ENCODE assay signal across 8 mouse cellular contexts in the genomic region with DNA sequence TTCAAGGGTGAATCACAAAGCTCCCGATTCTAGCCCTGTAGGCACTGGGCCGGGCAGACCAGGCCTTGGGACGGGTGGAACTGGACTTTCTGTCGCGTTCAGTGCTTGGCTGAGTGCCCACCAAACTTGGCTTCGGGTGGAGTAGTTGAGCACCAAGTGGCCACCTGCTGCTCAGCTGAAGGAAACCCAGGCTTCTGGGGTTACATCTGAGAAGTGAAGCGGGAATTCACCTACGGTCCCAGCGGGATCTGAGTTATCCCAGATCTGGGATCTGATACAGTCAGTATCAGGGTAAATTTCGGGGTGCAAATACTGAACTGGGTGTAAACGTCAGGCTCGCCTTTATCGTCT. TPM values are rescaled to one million over a fixed set of nuclear protein-coding genes. Genes with fewer than 3 reads are reported as not detected.
DNase-seq lines count a peak whose midpoint lies in the region; ATAC-seq lines count a peak whose summit lies in the region.

No protein-coding gene starts in this region.

- under 1% methylated on average over 13 of the region's 13 CpGs for WGBS in heart, embryonic 16.5 days

- ATAC-seq in heart, embryonic 16.5 days (replicated peaks; ENCODE audit: extremely low read depth, insufficient read depth, low FRiP score), result peak; percentile 51; the same call in 1 of the 2 replicates

- peak; percentile 76 for DNase-seq in A20 (ENCODE audit: low read depth, low spot score)
- DNase-seq in adrenal gland, postnatal 14 days, result peak; percentile 94
- peak; percentile 91 to 96 for DNase-seq in kidney, postnatal 36 days
- peak; percentile 87 to 90 for DNase-seq in lung, adult 18-20 months
- peak; percentile 73 for DNase-seq in ovary, postnatal 14 days (ENCODE audit: low spot score)
- peak; percentile 43 for DNase-seq in urinary bladder, postnatal 10 days (ENCODE audit: low spot score)

- peak overlapping the region; percentile 88 for H3K4me2 ChIP-seq in heart, embryonic 16.5 days (ENCODE audit: low read depth, low read length)

- H3K27ac ChIP-seq in heart, embryonic 16.5 days (ENCODE audit: low read length), result peak overlapping the region; percentile 98

- no peaks in the 10 kb centered on the region for H3K9me3 ChIP-seq in erythroblast, embryonic 14.5 days (ENCODE audit: control insufficient read depth, low read length)
- no peaks in the 10 kb centered on the region for H3K9me3 ChIP-seq in heart, embryonic 16.5 days (replicated peaks; ENCODE audit: control insufficient read depth, low read length)

- peak overlapping the region; percentile 83 for H3K4me3 ChIP-seq in erythroblast, embryonic 14.5 days (replicated peaks)
- H3K4me3 ChIP-seq in heart, embryonic 16.5 days (ENCODE audit: low read length), result peak overlapping the region; percentile 83

- H3K27me3 ChIP-seq in erythroblast, embryonic 14.5 days (ENCODE audit: control insufficient read depth), result no peaks in the 10 kb centered on the region
- H3K27me3 ChIP-seq in heart, embryonic 16.5 days (ENCODE audit: control insufficient read depth, insufficient read depth, low read length), result no peaks in the 10 kb centered on the region

- peak overlapping the region; percentile 91 for H3K9ac ChIP-seq in heart, embryonic 16.5 days (ENCODE audit: low read length)

- peaks cover 50% of the 10 kb centered on the region for H3K4me1 ChIP-seq in erythroblast, embryonic 14.5 days (ENCODE audit: control insufficient read depth)
- H3K4me1 ChIP-seq in heart, embryonic 16.5 days (ENCODE audit: control insufficient read depth, insufficient read depth, low read length), result peaks cover 15% of the 10 kb centered on the region

- peaks cover 68% of the 10 kb centered on the region for H3K36me3 ChIP-seq in erythroblast, embryonic 14.5 days (ENCODE audit: control insufficient read depth)
- peaks cover 15% of the 10 kb centered on the region for H3K36me3 ChIP-seq in heart, embryonic 16.5 days (ENCODE audit: control insufficient read depth, insufficient read depth)

RNA-seq across cellular contexts. Expression of gene Mif4gd, which starts 0.7 kb away (rescaled TPM):
- total RNA-seq in adrenal gland, postnatal 14 days (2021), result 98.2 and 112 TPM in 2 replicates
- polyA plus RNA-seq in erythroblast, embryonic 14.5 days (2012), result 3.6 and 4.8 TPM in 2 replicates
- polyA plus RNA-seq in heart, embryonic 16.5 days (2015; fragmentation: Nextera tagmentation; extraction: Ambion mirVana), result 41.5 and 42.0 TPM in 2 replicates

RNA-seq across cellular contexts. Expression of gene Gga3, which starts 8.2 kb away (rescaled TPM):
- total RNA-seq in adrenal gland, postnatal 14 days (2021), result 19.5 and 23.8 TPM in 2 replicates
- polyA plus RNA-seq in erythroblast, embryonic 14.5 days (2012), result 0.78 and 0.93 TPM in 2 replicates
- polyA plus RNA-seq in heart, embryonic 16.5 days (2015; fragmentation: Nextera tagmentation; extraction: Ambion mirVana), result 15.4 and 18.8 TPM in 2 replicates

RNA-seq across cellular contexts. Expression of gene Mrps7, which starts 8.3 kb away (rescaled TPM):
- 81.0 and 87.7 TPM in 2 replicates for total RNA-seq in adrenal gland, postnatal 14 days (2021)
- 5.1 and 6.7 TPM in 2 replicates for polyA plus RNA-seq in erythroblast, embryonic 14.5 days (2012)
- polyA plus RNA-seq in heart, embryonic 16.5 days (2015; fragmentation: Nextera tagmentation; extraction: Ambion mirVana), result 84.4 and 86.2 TPM in 2 replicates

RNA-seq across cellular contexts. Expression of gene Slc25a19, which starts 16.1 kb away (rescaled TPM):
- total RNA-seq in adrenal gland, postnatal 14 days (2021), result 181 and 188 TPM in 2 replicates
- polyA plus RNA-seq in erythroblast, embryonic 14.5 days (2012), result 0.99 and 1.3 TPM in 2 replicates
- 55.7 and 58.1 TPM in 2 replicates for polyA plus RNA-seq in heart, embryonic 16.5 days (2015; fragmentation: Nextera tagmentation; extraction: Ambion mirVana)

RNA-seq across cellular contexts. Expression of gene Nup85, which starts 47.8 kb away (rescaled TPM):
- total RNA-seq in adrenal gland, postnatal 14 days (2021), result 40.7 and 52.8 TPM in 2 replicates
- polyA plus RNA-seq in erythroblast, embryonic 14.5 days (2012), result 2.8 and 4.0 TPM in 2 replicates
- 107 and 117 TPM in 2 replicates for polyA plus RNA-seq in heart, embryonic 16.5 days (2015; fragmentation: Nextera tagmentation; extraction: Ambion mirVana)

Comparison
In these comparisons a context has a peak if more than half of its experiments do, and no peak if none do; other contexts are left out.
1. Peak in every context shown above with its lines: DNase-seq, ATAC-seq, H3K4me3 ChIP-seq and H3K27ac ChIP-seq.
2. DNase-seq: peak in every context shown above with its lines; median percentile 94 in adrenal gland, postnatal 14 days; 94 in kidney, postnatal 36 days; 88 in lung, adult 18-20 months; 76 in A20; 73 in ovary, postnatal 14 days; 43 in urinary bladder, postnatal 10 days.
3. RNA of gene Mrps7, which starts 8.3 kb away (polyA plus RNA-seq): 84.4 to 86.2 TPM in heart, embryonic 16.5 days; 5.1 to 6.7 TPM in erythroblast, embryonic 14.5 days; every median in the first group is over 10 times any median in the second.